Mouse (Mus musculus) right cerebral cortex, adult 18-20 months (tissue): ENCODE measurements around the gene Gabbr2.
A peak's percentile ranks its signal among the peaks of the same experiment; 100 is the strongest.

Experiments
- DNase-seq: peaks from one replicate; pipeline ENCODE4 v3.0.0; 2022; ENCODE audit warnings: mixed read lengths

Gabbr2 gene

DNA sequence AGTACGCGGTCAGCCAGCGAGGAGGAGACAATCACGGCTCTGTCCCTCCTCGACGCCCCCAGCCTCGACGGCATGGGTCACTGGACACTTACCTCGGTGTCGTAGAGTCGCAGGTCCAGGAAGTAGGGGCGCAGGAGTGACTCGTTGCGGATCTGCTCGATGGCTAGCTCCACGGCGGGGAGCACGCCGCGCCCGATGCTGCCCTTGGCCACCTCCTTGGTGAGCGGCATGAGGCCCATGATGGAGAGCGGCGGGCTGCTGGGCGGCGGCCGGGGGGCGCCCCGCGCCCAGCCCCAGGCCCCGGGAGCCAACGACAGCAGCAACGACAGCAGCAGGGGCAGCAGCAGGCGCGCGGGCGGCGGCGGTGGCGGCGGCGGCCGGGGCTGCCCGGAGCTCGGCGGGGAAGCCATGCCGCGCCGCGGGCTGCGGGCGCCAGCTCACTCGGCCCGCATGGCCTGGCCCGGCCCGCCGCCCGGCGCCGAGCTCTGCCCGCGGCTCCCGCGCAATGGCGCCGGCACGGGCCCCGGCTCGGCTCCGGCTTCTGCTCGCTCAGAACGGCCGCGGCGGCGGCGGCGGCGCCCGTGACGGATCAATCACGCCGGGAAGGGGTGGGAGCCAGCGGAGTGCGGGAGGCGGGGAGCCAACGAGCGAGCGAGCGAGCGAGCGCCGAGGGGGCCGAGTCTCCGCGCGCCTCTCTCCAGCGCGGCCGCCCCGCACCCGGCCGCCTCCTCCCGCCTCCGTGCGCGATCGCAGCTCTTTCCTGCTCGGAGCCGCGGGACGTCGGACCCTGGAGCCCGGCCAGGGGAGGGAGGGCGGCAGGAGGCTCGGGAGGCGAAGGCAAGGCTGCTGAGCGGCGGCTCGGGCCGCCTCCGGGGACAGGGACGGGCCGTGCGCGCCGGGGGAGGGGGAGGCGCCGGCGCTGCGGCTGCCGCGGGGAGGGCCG lies at the start of gene Gabbr2:
TSS of gene Gabbr2 (minus strand) at position 858 of the 943 bp plus-strand sequence.
- peak; percentile 86 for DNase-seq

GRCm38 (mm10) chr4:47039586-47039985 lies 47.9 kb upstream of the Gabbr2 start:
- no peak for DNase-seq

DNA sequence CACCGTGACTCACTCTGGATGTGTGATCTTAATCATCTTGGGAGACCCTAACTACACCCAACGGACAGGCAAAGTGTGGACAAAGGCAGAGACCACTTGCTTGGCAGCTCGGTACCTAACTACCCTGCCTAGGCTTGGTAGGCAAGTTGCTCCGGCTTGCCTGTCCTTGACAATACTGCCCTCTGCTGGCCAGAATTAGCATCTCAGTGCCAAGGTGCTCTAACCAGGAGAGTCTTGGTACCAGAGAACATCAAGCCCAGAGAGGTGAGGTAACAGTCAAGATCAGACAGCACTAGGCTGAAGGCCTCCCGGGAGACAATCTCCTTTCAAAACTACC lies 45.6 kb upstream of the Gabbr2 start:
- DNase-seq: peak; percentile 80

DNA sequence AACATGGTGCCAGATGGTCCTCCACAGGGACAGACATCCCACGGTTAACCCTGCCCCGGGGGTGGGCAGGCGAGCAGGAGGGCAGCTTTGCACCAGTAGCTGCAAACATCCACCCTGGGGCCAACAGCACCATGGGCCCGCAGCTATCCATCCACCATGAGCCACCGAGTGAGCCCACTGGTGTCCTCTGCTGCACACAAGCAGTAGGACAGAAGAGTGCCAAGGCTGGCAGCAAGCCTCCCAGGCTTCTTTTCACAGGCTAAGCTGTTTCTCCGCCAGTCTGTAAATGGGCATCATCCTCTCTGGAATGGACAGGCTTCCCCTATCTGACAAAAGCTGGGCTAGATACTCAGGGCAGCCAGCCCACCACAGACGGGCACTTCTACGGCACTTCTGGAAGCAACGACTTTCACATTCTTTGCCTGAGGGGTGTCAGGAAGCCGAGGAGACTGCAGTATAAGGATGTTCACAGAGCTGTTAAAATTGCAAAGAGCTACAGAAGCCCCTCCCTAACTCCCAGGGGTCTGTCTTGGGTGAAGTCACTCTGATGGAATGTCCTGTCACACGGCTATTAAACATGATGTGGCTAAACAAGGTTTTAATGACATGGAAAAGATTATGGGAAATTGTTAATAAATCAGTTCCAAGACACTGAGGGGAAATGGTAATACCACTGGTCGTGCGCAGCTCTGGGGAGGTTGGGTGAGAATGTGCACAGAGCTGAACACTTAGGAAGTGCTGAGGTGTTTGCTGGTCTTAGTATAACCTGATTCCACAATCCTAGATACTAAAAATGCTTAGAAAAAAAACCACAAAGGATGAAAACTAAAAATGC lies 45.0 kb upstream of the Gabbr2 start:
- DNase-seq: peak; percentile 38

DNA sequence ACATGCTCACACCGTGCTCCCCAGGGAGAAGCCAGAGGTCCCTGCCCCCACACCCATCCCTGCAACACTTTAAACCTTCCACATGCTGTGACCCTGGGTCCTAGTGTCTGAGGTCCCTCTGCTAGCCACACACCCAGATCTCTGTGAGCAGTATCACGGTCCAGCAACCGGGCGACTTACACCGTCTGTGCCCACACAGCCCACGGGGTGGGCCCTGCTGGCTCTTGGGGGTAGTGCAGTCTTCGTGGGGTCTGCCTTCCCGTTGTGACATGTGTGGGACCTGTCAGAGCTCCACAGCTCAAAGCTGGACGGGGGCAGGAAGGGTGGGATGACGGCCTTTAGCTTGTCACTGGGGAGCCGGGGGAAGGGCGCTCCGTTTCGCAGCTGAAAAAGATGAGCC lies 43.9 kb upstream of the Gabbr2 start:
- no peak for DNase-seq

DNA sequence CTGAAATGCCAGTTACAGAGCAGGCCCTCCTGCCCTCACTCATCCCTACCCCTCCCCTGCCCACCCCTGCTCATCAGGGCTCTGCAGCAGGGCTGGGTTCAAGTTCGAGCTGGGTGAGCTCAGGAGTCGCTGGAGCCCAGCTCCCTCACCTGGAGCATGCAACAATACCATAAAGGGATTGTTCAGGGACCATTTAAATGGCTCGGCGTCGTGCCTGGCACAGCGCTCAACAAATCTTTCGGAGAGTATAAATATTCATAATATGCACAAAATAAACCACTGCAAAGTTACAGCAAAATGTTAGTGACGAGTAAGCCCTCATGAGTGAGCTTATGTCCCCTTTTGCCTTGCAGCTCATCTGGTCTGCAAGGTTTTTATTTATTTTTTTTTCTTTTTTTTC lies 40.5 kb upstream of the Gabbr2 start:
- no peak for DNase-seq

- no peak for DNase-seq
Observed at GRCm38 (mm10) chr4:47028791-47029190, 37.1 kb upstream of the Gabbr2 start.

DNA sequence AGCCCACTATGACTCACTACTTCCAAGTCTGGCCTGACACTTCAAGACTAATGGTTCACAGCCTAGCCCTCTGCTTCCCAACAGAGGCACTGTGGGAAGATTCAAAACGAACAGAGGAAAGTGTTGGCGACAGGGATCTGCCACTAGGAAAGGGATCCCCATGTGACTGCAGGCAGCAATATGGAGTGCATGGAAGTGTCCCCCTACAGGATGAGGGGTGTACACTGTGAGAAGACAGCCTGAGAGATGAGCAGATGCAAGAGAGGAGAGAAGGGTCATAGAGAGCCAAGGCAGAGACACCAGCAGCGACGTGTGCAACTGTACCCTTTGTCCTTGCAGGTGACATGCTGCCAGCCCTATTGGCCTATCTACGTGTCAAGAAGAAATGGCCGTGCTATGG lies 32.3 kb upstream of the Gabbr2 start:
- no peak for DNase-seq

DNA sequence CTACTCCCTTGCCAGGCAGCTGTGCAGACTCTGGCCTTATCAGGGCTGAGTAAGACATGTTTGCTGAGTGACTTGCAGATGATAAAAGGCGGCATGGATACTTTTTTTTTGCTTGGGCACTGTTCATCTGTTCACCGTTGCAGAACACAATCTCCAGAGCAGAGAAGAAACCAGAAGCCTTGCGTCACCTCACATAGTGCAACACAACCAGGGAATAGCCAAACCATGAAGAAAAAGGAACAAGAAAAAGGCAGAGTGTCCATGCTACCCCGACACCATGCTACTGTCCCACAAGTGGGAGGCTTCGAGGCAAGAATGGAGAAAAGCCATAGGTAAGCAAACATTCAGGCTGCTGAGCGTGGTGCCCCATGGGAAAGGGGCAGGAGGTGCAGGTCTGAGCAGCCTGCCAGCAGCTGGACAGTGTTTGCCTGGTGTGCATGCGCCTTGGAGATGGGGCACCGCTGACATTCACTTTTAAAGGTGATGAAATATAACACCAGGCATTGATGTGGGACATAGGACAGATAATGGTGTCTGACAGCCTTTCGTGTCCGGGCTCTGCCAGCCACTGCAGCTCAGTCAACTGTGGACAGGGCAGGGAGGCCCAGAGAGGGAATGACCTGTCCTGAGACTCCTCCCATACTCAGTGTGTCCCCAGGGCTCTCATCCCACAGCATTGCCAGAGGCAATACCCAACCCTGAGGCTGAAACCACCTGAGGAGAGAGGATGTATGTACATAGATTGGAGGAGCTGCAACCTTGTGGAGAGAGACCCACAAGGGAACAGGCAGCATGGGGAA lies 31.3 kb upstream of the Gabbr2 start:
- DNase-seq: no peak

- DNase-seq: peak; percentile 49
Observed at GRCm38 (mm10) chr4:47020563-47020962, 28.9 kb upstream of the Gabbr2 start.

- DNase-seq: no peak
Observed at GRCm38 (mm10) chr4:47015156-47015555, 23.5 kb upstream of the Gabbr2 start.

DNA sequence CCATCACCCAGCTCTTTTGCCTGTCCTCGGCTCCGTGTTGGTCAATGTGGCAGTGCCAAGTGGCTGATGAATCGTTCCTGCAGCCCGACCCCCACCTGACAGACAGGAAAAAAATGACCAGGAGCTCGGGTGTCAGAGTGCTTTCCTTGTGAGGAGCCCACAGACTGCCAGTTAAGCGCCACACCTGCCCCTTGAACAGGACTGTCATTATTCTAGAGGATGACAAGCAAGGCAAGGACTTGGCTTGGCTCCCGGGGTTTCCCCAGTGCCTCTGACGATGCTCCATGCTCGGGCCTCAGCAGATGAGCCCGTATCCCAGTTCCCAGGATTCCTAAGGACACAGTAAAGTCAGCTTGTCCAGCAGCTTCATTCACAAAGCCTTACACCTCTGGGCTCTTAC lies 20.8 kb upstream of the Gabbr2 start:
- no peak for DNase-seq

GRCm38 (mm10) chr4:47010400-47011231 lies 18.9 kb upstream of the Gabbr2 start:
- peak; percentile 76 for DNase-seq

- DNase-seq: no peak
Observed at GRCm38 (mm10) chr4:47000626-47001395, 9.1 kb upstream of the Gabbr2 start.

DNA sequence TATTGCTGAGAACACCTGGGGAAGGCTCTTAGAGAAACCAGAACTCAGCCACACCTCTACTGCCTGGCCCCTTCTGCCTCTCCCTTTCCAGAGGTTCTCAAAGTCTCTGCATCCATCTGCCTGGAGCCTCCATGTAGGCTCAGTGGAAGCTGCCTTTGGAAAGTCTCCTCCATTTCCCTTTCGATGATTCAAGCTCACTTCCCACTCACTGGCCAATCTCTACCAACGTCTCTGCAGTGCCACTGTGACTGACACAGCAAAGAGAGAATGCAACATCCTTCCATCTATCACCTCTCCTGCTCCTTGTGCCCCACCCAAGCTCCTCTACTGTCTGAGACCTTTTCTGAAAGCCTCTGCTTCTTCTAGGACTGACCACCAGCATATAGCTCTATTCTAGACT lies 6.3 kb upstream of the Gabbr2 start:
- peak; percentile 20 for DNase-seq

GRCm38 (mm10) chr4:46992827-46993473 lies 1.3 kb upstream of the Gabbr2 start:
- no peak for DNase-seq

GRCm38 (mm10) chr4:46991959-46992316 lies 265 bp upstream of the Gabbr2 start:
- DNase-seq: no peak

DNA sequence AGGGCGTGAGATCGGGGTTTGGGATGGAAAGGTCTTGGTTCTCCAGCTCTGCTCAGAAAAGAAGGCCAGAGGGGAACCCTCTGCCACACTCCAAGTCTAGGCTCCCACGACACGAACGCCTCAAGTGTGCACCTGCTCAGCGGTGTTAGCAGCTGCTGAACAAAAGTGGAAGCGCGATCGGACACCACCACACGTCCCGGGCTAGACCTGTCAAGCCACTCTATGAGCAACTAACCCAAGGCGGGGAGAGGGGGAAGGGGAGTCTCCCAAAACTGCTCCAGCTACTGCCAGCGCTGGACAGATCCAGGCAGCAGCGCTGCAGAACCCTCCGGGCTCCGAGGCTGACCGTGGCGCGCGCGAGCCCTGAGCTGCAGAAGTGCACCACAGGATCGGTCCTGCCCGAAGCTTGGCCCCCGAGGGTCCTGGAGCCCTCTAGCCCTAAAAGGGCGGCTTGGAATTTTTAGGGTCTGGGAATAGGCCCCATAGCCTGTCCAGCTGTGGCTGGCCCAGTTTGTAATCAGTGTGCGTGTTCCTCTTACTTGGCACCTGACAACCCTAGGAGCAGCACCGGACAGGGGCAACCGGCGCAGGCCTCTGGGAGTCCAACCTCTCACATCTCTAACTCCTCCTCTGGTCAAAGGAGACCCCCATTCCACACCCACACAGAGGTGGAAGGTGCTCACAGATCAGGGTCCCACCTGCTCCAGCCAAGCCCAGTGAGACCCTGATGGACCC lies 1.2 kb downstream of the Gabbr2 start:
- peak; percentile 59 for DNase-seq

DNA sequence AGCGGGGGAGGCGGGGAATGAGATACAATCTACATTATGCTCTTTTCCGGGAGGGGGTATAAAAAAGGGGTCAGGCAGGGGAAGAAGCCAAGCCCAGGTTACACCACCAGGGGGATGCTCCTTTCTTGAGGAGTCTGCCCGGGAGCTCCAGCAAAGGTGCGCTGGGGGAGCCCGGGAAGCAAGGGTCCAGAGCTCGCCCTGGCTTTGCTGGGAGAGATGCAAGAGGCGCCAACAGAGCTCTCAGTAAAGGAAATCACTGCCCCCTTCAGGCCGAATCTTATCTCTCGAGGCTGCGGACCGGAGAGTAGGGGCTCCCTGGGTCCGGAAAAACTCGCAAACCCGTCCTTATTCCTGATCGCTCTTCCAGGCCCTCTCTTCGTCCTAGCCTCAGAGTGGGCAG lies 1.8 kb downstream of the Gabbr2 start:
- peak; percentile 85 for DNase-seq

GRCm38 (mm10) chr4:46988824-46989223 lies 2.8 kb downstream of the Gabbr2 start:
- DNase-seq: no peak
